Mouse (Mus musculus) kidney, adult 2 months (tissue): ENCODE data around the gene Lcn5.

Experiments
- CTCF ChIP-seq: fragments of 200-500 bp; conservative IDR thresholded peaks from 2 replicates; pipeline ENCODE4 v1.5.1; 2011; ENCODE audit warnings: low read depth, mild to moderate bottlenecking, control low read depth, low read length, moderate library complexity, mixed read lengths; ENCODE audit not compliant: insufficient read depth, insufficient read length
- POLR2A ChIP-seq: fragments of 200-500 bp; IDR thresholded peaks from one replicate; pipeline ENCODE4 v1.6.1; 2011; ENCODE audit warnings: low read depth, low read length, control low read depth

- TF ChIP-seq CTCF (no peak), POLR2A (no peak)
These were observed 6.4 kb downstream of the Lcn5 start for GRCm38 (mm10) chr2:25664125-25664524.
